Mouse (Mus musculus) embryo, embryonic 10.5 days (tissue): ENCODE data around the gene Hsp90ab1.

ENCODE experiments used
- DNase-seq: peaks from one replicate; pipeline ENCODE4 v3.0.0-alpha.2; 2015; ENCODE audit warnings: low spot score

Hsp90ab1 gene

GRCm38 (mm10) chr17:45596631-45597396, 23.7 kb upstream of the Hsp90ab1 start:
- DNase-seq = peak; percentile 64

GRCm38 (mm10) chr17:45595736-45596390, 22.8 kb upstream of the Hsp90ab1 start:
- peak; percentile 17 for DNase-seq

- peak; percentile 80 for DNase-seq
Observed at GRCm38 (mm10) chr17:45594881-45595735, 22.0 kb upstream of the Hsp90ab1 start.

- no peak for DNase-seq
Observed at GRCm38 (mm10) chr17:45594195-45594594, 21.1 kb upstream of the Hsp90ab1 start.

GRCm38 (mm10) chr17:45593479-45593878, 20.4 kb upstream of the Hsp90ab1 start:
- no peak for DNase-seq

- DNase-seq = no peak
Observed at GRCm38 (mm10) chr17:45592606-45593431, 19.7 kb upstream of the Hsp90ab1 start.

GRCm38 (mm10) chr17:45591701-45592605, 18.9 kb upstream of the Hsp90ab1 start:
- DNase-seq = no peak

GRCm38 (mm10) chr17:45590410-45590809, 17.3 kb upstream of the Hsp90ab1 start:
- DNase-seq = no peak

- no peak for DNase-seq
Observed at GRCm38 (mm10) chr17:45589844-45590243, 16.8 kb upstream of the Hsp90ab1 start.

GRCm38 (mm10) chr17:45589236-45589635, 16.2 kb upstream of the Hsp90ab1 start:
- no peak for DNase-seq

- DNase-seq = no peak
Observed at GRCm38 (mm10) chr17:45588370-45588769, 15.3 kb upstream of the Hsp90ab1 start.

- no peak for DNase-seq
Observed at GRCm38 (mm10) chr17:45586449-45586837, 13.4 kb upstream of the Hsp90ab1 start.

- DNase-seq = no peak
Observed at GRCm38 (mm10) chr17:45585725-45586448, 12.8 kb upstream of the Hsp90ab1 start.

- DNase-seq = peak; percentile 90
Observed at GRCm38 (mm10) chr17:45584939-45585678, 12.0 kb upstream of the Hsp90ab1 start.

- DNase-seq = no peak
Observed at GRCm38 (mm10) chr17:45584096-45584896, 11.2 kb upstream of the Hsp90ab1 start.

- DNase-seq = no peak
Observed at GRCm38 (mm10) chr17:45582715-45583355, 9.8 kb upstream of the Hsp90ab1 start.

- no peak for DNase-seq
Observed at GRCm38 (mm10) chr17:45582188-45582587, 9.1 kb upstream of the Hsp90ab1 start.

- DNase-seq = peak; percentile 88
Observed at GRCm38 (mm10) chr17:45581567-45581983, 8.5 kb upstream of the Hsp90ab1 start.
